Mouse (Mus musculus) splenic B cell, adult 2 months (primary cell): Measurements from ENCODE around the gene Nr2f6.
A peak's percentile ranks its signal among the peaks of the same experiment; 100 is the strongest.

Source experiments
- DNase-seq: peaks from one replicate; pipeline ENCODE4 v3.0.0-alpha.2; 2011; ENCODE audit warnings: low read depth, low spot score
- H3K27me3 ChIP-seq: 2 replicates; pipeline ENCODE4 v1.6.1; 2012; ENCODE audit warnings: mild to moderate bottlenecking, low read length, moderate library complexity, mixed read lengths; ENCODE audit not compliant: control insufficient read depth, poor library complexity, insufficient read depth, severe bottlenecking
- H3K36me3 ChIP-seq: 2 replicates; pipeline ENCODE4 v1.6.1; 2012; ENCODE audit warnings: mild to moderate bottlenecking, low read length, moderate library complexity, mixed read lengths; ENCODE audit not compliant: control insufficient read depth, poor library complexity, insufficient read depth, severe bottlenecking

Nr2f6 gene

DNA sequence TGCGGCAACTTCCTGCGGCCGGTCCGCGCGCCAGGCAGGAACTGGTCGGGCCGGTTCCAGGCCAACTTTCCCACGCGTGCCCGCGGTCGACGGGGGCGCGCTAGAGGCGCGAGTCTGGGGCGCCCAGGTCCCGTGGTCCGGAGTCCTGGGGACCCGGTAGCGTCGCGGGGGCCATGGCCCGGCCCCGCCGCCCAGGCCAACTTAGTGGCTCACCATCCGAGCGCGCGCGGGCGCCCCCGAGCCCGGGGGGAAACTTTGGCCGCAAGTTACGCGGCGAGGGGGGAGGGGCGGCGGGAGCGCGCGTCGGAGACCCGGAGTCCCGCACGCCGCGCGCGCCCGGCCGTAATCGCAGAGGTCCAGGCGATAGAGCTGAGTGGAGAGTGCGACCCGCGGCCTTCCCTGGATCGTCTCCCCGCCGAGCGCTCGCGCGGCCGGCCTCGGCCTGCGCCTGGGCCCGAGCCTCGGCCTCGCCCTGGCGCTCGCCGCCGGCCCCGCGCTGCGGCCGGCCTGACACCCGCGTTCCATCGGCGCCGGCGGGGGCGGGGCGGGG, at the start of gene Nr2f6:
Gene Nr2f6 (minus strand): TSS at position 540 of the 550 bp plus-strand sequence.
- Histone ChIP-seq H3K36me3 (no peaks in the 10 kb centered on the region), H3K27me3 (no peaks in the 10 kb centered on the region)
- DNase-seq: no peak

DNA sequence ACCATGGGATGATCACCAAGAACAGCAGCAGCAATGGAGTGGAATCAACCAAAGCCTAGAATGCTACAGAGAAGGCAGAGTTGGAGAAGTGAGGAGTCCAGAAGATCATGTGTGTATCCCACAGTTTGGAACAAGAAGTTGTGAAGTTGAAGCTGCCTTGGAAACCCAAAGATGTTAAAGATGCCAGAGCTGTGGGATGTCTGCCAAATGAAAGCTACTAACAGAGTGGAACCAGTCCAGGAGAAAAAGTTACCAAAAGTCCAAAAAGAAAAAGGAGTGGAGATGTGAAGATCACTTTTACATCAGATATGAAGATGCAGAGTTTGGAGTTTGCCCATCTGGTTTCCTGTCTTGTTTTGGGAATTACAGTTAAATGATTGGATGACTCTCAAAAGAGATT, 40.4 kb upstream of the Nr2f6 start:
- H3K27me3 ChIP-seq: no peaks in the 10 kb centered on the region
- no peaks in the 10 kb centered on the region for H3K36me3 ChIP-seq
- no peak for DNase-seq

DNA sequence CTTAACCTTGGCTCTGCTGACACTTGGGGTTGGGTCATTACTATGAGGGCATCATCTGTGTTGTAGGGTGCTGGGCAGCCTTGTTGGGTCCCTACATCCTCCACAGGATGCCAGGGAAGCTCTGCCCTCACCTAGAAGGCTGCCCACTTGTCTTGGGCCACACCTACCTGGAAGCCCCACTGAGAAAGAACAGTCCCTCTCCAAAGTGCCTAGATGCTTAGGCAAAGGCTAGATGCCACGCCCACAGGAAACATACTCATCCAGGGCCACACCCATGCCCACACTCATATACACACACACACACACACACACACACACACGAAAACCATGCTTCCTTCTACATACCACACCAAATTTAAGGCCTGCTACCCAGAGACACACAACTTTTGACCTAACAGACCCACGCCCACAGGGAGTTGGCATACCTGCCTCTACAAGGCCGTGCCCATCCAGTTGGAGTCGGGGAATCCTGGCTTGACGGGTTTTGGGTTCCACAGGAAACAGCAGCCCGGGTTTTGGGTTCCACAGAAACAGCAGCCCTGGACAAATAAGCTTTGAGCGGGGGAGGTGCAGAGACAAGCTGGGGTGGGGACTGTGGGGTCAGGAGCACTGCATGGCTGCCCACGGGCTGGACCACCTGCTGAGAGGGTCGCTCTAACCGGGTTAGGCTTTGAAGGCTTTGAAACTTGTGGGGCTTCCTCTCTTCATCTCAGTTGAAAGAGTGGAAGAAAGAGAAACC, 29.9 kb upstream of the Nr2f6 start:
- no peaks in the 10 kb centered on the region for H3K27me3 ChIP-seq
- H3K36me3 ChIP-seq: no peaks in the 10 kb centered on the region
- no peak for DNase-seq

GRCm38 (mm10) chr8:71408231-71408630, 26.5 kb upstream of the Nr2f6 start:
- DNase-seq: no peak
- Histone ChIP-seq H3K36me3 (no peaks in the 10 kb centered on the region), H3K27me3 (no peaks in the 10 kb centered on the region)

- Histone ChIP-seq H3K36me3 (no peaks in the 10 kb centered on the region), H3K27me3 (no peaks in the 10 kb centered on the region)
- DNase-seq: no peak
These were observed 25.7 kb upstream of the Nr2f6 start for GRCm38 (mm10) chr8:71407441-71407840.

DNA sequence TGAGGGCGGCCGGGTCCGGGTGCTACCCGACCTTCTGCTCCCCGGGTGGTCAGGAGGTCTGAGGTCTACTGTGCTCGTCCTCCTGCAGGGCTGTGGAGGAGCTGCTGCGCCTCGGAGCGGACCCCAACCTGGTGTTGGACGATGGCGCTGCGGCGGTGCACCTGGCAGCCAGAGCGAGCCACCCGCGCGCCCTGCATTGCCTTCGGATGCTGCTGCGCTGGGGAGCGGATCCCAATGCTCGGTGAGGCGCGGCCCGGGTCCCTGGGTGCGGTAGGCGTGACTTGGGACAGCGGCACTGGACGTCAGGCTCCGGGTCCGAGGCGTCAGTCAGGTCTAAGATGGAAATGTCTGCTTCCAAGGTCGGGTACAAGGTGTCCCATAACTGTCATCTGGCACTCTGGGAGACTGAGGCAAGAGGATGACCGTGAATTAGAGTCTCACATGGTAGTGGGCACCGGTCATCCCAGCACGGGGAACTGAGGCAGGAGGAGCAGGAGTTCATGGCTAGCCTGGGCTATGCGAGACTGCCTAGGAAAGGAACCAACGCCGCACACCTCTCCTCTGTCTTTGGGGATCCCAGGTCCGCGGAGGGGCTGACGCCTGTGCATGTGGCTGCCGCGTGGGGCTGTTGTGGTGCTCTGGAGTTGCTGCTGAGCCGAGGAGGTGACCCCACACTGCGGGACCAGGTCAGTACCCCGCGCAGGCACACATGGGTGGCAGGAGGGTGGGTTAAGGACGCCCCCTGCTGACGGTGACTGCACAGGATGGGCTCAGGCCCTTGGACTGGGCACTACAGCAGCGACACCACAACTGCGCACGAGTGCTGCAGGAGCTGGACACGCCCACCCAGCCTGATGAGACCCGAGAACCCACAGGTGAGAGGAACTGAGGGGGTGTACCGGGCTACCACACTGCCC, 24.6 kb upstream of the Nr2f6 start:
- no peaks in the 10 kb centered on the region for H3K27me3 ChIP-seq
- H3K36me3 ChIP-seq: no peaks in the 10 kb centered on the region
- DNase-seq: peak; percentile 78

DNA sequence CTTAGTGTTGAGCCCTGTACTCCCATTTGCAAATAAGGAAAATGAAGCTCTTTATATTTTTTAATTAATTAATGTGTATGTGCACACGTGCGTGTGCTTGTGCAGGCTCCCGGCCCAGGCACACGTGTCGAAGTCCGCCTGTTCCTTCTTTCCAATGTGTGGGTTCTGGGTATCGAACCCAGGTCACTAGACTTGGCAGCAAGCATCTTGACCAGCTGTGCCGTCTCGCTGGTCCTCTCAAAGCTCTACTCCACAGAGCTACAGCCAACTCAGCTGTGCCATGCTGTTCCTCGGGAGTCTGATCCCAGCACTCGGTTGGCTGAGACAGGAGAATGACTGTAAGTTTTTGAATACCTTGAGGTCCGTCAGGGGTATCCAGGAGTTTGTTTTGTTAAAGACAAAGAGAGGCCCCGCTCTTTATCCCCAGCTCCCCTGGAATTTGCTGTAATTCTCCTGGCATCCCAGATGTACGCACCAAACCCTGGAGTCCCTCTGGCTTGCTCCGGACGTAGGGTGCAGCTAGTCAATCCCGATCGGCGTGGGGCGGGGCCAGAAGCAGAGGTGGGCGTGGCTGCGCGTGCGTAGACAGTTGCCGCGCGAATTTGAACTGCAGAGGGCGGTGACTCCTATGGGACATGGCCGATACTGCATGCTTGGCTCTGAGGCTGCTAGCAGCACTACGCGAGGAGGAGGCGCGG, 23.8 kb upstream of the Nr2f6 start, which contains the start of gene Ankle1:
Gene Ankle1 (plus strand): TSS at position 610 of the 698 bp plus-strand sequence.
- H3K36me3 ChIP-seq: no peaks in the 10 kb centered on the region
- no peaks in the 10 kb centered on the region for H3K27me3 ChIP-seq
- peak; percentile 95 for DNase-seq

DNA sequence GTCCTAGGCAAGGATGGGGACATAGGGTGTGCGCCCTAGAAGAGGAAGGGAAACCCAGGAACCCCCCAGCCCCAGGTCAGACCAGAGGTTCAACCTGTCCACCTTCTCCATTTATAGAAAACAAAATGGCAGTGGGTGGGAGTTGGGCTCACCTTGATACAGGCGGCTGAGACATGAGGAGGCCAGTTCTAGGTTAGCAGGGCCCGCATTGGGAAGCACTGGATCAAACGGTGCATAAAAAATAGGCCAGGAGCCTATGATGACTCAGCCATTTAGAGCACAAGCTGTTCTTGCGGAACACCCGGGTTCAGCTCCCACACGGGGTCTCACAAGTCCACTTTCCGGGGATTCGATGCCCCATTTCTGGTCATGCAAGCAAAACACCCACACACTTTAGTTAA, 23.2 kb upstream of the Nr2f6 start:
- no peaks in the 10 kb centered on the region for H3K36me3 ChIP-seq
- no peak for DNase-seq
- H3K27me3 ChIP-seq: no peaks in the 10 kb centered on the region

GRCm38 (mm10) chr8:71404011-71404410, 22.3 kb upstream of the Nr2f6 start:
- Histone ChIP-seq H3K36me3 (peaks cover 2% of the 10 kb centered on the region; the same call in 1 of the 2 replicates), H3K27me3 (no peaks in the 10 kb centered on the region)
- DNase-seq: no peak

DNA sequence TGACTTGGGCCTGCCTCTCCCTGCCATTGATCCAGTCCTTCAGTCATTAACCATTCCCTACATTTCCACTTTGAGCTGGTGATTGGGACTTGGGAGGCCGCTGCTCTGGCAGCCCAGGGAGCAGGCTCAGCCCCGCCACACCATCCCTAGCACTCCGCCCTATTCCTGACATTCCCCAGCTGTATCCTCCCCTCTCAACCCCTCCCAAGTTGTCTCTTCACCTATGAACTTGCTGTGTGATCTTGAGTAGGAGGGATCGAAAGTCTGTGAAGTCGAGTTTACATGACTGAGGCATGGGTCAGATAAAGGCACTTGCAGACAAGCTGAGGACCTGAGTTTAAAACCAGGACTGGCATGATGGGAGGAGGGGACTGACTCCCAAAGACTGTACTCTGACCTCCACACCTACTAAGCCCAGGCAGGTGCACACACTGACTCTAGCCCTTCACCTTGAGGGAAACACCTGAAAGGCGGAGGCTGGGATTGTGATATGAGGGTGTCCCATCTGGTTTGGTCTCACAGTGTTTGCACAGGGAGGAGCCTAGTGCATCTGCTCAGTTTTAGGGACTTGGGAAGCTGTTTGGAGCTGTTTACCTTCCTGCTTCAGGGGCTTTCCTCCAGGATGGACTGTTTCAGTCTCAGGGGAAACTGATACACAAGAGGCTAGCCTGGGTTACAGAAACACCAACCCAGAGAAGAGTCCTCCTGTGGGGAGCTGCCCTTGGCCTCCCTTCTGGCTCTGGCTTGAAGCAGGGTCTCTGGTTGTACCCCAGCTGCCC, 21.5 kb upstream of the Nr2f6 start:
- Histone ChIP-seq H3K36me3 (peaks cover 2% of the 10 kb centered on the region), H3K27me3 (no peaks in the 10 kb centered on the region)
- no peak for DNase-seq

DNA sequence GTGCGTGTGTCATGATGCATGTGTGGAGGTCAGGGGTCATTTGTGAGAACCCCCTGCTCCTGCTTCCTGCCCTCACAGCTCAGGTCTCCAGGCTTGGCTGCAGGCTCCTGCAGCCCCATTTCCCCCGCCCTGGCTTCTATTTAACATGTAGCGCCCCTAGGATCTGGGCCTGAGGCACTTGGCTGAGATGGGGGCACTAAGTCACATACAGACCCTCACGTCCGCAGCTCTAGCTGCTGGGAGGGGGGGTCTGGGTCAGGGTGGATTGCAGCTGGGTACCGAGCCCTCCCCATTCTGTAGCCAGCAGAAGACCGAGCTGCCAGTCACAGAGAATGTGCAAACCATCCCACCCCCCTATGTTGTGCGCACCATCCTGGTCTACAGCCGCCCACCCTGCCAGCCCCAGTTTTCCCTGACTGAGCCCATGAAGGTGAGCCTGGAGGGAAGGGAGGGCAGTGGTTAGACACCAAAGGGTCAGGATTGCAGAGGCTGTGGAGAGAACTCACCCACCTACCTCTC, 20.7 kb upstream of the Nr2f6 start:
- H3K27me3 ChIP-seq: no peaks in the 10 kb centered on the region
- peaks cover 2% of the 10 kb centered on the region for H3K36me3 ChIP-seq
- DNase-seq: no peak

DNA sequence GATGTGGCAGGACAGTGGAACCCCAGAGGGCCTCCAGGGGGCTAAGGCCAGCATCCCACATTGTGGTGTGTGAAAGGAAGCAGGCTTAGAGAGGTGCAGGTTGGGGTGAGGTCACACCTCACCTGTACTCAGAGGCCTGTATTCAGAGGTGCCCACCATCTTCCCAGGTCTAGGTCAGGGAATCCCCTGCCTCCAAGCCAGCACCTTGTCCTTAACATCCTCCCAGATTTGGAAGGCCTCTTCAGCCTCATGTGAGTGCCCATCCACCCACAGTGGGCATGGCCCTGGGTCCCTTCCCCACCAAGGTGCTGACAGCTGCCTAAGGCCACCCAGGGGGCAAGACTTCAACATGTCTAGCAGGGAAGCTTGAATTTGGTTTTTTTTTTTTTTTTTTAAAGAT, 19.7 kb upstream of the Nr2f6 start:
- H3K27me3 ChIP-seq: no peaks in the 10 kb centered on the region
- DNase-seq: no peak
- peaks cover 2% of the 10 kb centered on the region for H3K36me3 ChIP-seq

GRCm38 (mm10) chr8:71400826-71401225, 19.1 kb upstream of the Nr2f6 start:
- no peak for DNase-seq
- Histone ChIP-seq H3K27me3 (no peaks in the 10 kb centered on the region), H3K36me3 (peaks cover 2% of the 10 kb centered on the region)

DNA sequence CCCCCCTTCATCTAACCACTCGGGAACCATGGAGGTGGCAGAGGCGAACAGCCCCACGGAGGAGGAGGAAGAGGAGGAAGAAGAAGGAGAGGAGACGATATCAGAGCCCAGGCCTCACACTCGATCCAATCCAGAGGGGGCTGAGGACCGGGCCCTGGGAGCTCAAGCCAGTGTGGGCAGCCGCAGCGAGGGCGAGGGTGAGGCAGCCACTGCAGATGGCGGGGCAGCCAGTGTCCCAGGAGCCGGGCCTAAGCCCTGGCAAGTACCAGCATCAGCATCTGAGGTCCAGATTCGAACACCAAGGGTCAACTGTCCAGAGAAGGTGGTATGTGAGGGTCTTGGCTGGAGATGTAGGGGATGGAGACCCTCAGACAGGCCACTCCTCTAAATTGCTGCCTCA, 15.9 kb upstream of the Nr2f6 start:
- DNase-seq: no peak
- Histone ChIP-seq H3K27me3 (no peaks in the 10 kb centered on the region), H3K36me3 (peaks cover 2% of the 10 kb centered on the region)
